Mouse (Mus musculus) heart, postnatal 36 days (tissue): ENCODE data around the gene Derl3. TPM values are rescaled to one million over a fixed set of nuclear protein-coding genes. Genes with fewer than 3 reads are reported as not detected.
A peak's percentile ranks its signal among the peaks of the same experiment; 100 is the strongest.

Experiments
- DNase-seq, 2 experiments: peaks; one replicate each; pipeline ENCODE4 v3.0.0; 2021 to 2022
- intact Hi-C: fragments of 180-260 bp; cut with DNase I; formaldehyde crosslinking; loops from one replicate; pipeline ENCODE4 v1.15.1; 2025
- total RNA-seq, 2 experiments: library from RNA; stranded (reverse); gene quantifications; 2 replicates each; pipeline ENCODE4 v1.2.3; 2021

The Derl3 gene
- total RNA-seq, 2 experiments from 2014 or later: 0.61 to 0.68 TPM

DNA sequence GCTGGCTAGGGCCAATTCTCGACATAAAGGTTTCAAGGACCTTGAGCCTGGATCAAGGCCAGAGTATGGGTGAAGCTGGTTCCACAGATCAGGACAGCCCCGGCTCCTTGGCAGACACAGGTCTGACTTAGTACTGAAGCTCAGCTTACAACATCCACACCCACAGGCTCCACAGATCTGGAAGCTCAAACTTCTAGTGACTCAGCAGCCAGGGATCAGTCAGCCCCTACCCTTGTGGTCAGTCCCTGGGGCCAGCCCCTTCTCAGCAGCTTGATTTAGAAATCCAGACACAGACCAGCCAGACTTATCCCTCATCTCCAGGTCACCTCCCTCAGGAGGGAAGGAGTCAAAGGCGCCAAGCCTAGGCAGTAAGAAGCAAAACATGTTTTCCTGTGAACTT, 5.6 kb downstream of the Derl3 start:
- intact Hi-C loops: loop anchor here (2.0 kb wide), 1 partner anchor 22 kb away; the partner anchor contains the start of gene Smarcb1
- DNase-seq: peak; percentile 52 to 66

DNA sequence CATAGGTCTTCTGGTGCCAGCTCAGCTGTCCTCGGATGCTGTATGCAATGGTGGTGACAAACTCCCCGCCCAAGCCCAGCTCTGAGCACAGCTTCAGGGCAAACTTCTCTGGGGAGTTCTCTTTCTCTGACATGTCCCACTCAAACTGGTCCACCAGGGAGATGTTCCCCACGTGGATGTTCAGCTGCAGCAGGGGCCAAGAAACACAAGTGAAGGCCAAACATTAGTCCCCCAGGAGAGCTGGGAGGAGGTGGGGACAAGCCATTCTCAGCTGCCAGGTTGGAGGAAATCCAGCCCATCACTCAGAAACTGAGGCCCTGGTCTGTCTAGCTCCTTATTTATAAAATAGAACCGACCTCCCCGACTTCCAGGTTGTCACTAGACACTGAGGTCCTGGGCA, 11.2 kb downstream of the Derl3 start:
- DNase-seq: no peak
- intact Hi-C loops: no loop called here

DNA sequence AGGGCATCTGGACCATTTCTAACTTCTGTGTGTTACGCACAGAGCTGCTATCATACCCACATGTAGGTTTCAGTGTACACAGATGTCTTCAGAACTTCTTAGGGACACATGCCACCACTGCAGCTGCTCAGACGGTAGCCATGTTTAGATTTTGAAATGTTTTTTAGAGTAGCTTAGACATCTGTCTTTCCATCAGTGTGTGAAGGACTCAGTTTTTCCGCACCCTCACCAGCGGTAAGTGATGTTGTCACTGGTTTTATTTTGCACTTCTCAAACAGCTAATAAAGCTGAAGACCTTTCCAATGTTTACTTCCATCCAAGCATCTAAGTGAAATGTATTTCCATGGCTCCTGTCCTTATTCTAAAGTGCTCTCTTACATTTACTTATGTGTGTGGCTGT, 13.7 kb downstream of the Derl3 start:
- intact Hi-C loops: no loop called here
- no peak for DNase-seq

DNA sequence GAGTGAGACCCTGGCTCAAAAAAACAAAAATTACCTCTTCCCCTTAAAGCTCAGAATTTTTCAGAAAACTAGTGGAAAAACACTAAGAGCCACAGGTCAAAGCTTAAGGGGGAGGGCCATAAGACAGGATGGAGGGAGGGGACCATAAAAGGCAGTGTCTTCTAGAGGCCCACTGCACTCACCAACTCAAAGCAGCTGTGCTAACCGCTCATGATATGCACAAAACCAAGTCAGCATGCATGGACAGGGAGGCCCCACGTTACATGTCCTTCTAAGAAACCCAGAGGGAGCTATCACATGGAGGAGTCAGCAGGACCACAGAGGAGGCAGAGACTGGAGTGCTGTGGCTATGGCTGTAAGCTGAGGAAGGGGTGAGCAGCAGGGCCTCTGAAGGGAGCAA, 17.5 kb downstream of the Derl3 start:
- no peak for DNase-seq
- intact Hi-C loops: no loop called here

DNA sequence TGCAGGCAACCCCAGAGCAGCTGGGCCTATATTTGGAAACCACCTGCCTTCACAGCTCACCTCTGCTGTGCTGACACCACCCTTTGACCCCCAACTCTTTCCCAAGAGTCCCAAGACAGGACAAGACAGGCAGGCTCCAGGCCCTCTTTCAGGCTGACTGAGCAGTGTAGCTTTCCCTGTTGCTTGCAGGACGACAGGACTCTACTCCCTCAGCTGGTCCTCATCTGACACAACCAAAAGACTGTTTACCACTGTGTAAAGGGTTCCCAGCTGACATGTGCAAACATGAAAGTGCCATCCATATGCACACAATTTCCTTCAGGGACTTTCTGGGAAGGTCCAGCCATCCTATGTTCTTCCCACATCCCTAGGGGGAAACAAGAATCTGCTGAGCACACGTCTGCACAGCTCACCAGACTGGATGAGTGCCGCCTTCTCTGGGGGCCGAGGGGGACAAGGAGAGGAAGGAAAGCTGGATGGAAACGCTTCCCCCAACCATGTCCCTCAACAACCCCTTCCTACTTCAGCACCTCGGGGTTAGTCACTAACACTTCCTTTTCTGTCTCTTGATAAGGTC, 19.9 kb downstream of the Derl3 start:
- no peak for DNase-seq
- intact Hi-C loops: no loop called here

DNA sequence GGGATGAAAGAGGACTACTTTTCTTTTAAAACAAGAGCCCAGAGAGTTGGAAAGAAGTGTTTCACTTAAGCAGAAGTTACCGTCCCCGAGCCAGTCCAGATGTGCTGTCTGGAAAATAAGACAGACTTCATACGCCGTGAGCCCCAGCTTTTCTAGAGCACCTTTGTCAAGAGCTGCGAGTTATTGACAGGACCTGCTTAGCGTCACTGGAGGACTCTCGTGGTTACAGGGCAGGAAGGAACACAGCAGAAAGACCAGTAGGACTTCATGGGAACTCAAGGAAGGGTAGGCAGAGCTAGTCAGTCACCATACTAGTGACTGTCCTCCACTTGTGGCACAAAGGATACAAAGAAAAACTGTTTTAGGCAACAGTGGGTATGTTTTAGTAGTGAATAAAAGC, 22.3 kb downstream of the Derl3 start:
- intact Hi-C loops: loop anchor here (5.0 kb wide), 1 partner anchor 117 kb away; the partner anchor contains the start of gene Zfp280b
- DNase-seq: no peak

DNA sequence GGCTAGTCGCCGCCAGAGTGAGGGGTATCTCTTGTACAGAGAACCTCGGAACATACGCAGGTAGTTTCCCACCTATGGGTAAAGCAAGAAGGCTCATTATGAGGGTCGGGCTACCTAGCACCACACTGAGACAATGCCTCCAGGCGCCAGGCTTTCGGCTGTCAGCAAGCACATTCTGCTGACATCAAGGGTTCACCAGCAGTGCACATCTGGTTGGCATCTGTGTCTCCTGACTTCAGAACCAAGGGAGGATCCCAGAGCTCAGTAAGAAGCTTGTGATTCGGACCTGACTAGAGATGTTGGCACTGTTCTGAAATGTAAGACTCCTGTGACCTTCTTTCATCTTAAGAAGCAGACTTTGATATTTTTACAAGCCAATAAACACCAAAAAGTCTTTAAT, 23.6 kb downstream of the Derl3 start:
- intact Hi-C loops: loop anchor here (5.0 kb wide), 1 partner anchor 115 kb away; the partner anchor contains the start of gene Zfp280b
- DNase-seq: no peak

DNA sequence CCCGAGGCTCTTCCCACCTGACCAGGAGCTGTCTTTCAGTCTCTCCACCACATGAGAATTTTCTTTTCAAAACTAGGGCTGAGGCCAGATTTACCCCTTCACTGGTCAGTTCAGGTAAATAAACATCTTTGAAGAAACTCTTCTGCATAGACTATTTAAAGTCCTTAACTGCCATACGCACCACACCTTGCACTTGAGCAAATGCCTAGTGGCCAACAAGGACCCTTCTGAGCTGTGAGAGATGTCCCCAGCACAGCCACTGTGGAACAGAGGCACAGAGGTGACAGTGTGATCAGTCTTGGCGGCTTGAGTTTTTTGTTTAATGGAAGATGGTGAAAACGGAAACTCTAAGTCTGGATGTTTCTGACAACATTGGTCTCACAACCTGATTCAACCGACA, 25.8 kb downstream of the Derl3 start:
- intact Hi-C loops: loop anchor here (5.0 kb wide), 1 partner anchor 113 kb away; the partner anchor contains the start of gene Zfp280b
- DNase-seq: no peak

DNA sequence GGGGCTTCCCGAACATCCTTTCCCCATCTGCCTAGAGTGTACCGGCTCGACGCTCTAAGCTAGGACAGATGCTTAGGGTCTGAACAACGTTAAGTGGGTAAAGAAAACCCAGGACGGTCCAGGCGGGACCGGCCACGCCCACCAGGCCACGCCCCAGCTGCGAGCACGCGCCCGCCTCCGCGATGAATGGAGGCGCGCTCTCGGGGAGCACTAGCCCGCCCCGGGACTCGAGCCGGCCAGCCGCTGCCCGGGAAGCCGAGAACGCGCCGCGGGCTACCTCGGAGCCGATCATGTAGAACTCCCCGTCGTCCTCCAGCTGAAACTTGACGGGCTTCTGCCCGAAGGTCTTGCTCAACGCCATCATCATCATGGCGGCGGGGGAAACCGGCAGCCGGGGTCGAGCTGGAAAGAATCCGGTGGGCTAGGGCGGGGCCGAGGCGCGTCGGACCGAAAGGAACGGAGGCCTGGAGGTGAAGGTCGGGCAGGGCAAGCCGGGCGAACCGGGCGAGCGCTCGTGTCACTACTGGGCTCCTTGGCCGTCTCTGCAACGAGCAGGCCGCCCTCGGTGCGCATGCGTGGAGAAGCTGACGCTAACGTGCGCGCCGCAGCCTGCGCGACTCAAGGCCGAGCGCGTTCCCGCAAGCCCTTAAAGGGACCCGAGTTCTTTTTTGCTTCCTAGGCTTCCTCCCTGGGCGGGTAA, 28.0 kb downstream of the Derl3 start, which contains the start of gene Smarcb1:
Gene Smarcb1, minus strand, starts transcription at position 592 of the 700 bp plus-strand sequence.
- intact Hi-C loops: loop anchor here (2.0 kb wide), 1 partner anchor 22 kb away; no protein-coding TSS in a partner anchor
- peak; percentile 96 for DNase-seq

DNA sequence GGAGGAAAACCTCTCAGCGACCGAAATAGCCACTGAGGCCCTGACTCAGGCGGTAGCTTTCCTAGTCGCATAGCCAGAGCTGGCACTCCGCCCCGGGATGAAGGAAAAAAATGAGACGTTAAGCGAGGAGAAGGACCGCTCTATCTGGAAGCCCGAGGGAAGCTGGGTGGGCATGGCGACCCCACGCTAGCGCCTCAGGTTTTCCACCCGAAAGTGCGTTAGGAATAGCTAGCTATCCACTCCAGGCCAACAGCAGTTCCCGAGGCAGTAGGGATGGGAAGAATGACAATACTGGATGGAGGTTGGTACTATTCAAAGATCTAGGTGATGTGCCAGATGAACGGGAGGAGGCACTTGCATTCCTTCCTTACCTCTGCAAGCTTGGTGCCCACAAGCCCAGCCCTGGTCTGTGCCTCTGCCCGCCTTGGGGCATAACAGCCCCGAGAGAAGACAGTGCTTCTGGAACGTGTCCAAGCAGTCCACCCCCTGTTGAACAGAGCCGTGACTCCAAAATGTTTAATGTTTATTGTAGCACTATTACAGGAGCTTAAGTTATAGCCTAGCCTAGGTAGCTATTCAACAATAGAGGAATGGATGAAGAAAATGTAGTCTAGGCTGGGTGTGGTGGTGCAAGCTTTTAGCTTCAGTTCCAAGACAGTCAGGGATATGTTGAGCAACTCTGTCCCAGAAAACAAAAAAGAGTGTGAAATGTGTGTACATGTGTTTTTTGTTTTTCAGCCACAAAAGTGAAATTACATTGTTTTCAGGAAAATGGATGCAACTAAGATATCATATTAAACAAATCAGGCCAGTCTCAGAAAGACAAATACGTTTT, 28.7 kb downstream of the Derl3 start:
- DNase-seq: peak in 1 of 2 experiments; percentile 38
- intact Hi-C loops: loop anchor here (2.0 kb wide), 1 partner anchor 23 kb away; no protein-coding TSS in a partner anchor

DNA sequence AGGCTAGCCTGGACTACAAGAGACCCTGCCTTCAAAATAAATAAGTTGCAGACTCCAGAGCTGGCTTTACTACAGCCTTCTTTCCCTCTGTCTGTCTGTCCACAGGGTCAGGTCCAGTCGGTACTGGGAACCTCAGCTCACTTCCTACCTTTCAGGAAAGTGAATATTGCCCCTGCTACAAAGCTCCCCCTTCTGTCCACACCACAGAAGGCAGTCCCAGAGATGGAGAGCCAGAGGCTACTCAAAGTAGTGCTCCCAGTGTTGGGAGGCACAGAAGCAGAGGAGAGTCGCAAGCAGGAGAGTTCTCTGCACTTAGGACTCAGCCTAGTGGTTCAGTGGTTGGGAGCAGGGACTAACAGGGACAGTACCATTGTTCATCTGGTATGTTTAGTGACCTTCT, 31.1 kb downstream of the Derl3 start:
- intact Hi-C loops: no loop called here
- DNase-seq: no peak

DNA sequence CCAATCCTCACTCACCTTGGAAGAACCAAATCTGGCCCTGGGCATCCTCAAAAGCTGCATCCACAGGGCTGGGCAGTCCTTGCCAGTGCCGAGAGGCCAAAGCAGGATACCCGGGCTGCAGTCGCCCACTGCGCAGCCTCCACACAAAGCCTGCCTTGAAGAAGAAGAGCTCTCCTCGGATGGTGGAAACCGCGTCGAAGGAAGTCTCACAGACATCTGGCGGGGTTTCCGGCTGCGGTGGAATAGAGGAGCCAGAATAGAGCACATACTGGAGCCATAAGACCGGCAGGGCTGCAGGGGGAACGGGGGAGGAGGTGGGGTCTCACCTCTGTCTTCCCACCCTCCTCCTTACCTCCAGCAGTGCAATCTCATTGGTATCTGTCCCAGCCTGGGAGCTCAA, 33.2 kb downstream of the Derl3 start:
- no peak for DNase-seq
- intact Hi-C loops: no loop called here

DNA sequence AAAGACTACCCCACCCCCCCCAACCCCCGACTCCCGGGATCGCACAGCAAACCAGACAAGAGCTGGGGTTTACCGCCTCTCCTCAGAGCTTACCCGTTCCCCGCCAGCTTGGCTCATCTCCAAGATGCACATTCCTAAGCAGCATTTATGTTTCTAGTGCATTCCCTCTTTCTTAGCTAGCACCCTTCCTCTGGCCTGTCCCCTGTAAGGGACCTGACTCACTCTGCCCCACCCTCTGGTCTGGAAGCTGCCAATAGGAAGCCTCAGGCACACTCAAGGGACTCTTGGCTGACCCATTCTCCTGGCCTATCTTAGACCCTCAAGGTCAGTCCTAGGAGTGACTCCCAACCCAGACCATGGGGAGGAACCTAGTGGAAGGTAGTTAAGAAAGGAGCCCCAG, 37.1 kb downstream of the Derl3 start:
- intact Hi-C loops: no loop called here
- DNase-seq: no peak

DNA sequence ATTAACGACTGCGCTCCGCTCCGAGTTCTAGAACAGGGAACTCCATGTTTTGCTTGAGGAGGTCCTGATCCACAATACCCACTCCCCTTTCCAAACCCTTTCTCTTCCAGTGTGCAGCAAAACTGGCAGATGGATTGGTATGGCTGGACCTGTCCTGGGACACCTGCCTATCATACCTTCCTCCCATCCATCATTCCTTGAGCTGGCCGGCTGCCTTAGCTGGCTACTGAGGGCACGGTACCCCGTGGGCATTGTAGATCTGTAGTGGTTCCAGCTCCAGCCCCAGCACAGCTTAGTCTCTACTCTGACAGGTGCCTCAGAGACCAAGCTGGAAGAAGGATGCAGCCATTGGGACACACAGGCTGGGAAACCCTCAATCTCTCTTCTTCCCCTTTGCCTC, 38.1 kb downstream of the Derl3 start:
- intact Hi-C loops: no loop called here
- no peak for DNase-seq

DNA sequence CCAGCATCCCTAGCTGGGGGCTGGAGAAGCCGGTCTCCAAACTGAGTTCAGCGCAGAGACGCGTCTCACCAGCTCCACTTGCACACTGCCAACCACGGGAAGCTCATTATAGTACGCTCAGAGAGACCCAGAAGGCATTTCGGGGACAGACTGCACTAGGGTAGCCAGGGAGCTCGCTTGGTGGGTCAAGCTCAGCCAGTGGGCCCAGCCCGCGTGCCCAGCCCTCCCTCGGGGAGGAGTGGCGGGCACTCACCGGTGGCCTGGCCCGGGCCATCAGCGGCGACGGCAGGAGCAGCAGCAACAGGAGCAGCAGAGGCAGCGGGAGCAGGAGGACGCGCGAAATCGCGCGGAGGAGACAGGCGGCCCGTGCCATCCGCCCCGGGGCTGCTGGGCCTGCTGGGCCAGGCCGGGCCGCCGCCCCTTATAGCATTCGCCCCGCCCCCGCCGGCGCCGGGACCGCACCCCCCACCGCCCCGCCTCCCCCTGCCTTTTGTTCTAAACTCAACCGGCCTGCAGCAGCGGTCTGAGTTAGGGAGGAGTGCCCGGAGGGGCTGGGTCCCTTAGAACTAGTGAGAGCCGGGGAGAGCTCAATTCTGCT, 39.0 kb downstream of the Derl3 start:
- intact Hi-C loops: no loop called here
- peak; percentile 72 to 76 for DNase-seq

DNA sequence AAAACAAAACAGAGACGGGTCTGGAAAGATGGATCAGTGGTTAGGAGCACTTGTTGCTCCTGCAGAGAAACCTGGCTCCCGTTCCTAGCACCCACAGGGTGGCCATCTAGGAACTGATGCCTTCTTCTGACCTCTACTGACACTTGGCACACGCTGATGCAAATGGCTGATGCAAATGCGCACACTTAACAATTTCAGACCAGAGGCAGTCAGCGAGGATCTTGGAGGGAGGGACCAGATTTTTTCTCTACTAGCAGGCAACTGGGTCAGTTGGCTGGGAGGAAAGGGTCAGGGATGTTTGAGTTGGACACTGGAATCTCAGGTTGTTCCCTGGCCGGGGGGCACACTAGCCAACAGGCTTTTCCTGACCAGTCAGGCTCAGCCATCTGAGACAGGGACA, 39.7 kb downstream of the Derl3 start, which contains the start of gene Chchd10:
Gene Chchd10, plus strand, starts transcription at position 240 of the 400 bp plus-strand sequence.
- intact Hi-C loops: no loop called here
- no peak for DNase-seq

DNA sequence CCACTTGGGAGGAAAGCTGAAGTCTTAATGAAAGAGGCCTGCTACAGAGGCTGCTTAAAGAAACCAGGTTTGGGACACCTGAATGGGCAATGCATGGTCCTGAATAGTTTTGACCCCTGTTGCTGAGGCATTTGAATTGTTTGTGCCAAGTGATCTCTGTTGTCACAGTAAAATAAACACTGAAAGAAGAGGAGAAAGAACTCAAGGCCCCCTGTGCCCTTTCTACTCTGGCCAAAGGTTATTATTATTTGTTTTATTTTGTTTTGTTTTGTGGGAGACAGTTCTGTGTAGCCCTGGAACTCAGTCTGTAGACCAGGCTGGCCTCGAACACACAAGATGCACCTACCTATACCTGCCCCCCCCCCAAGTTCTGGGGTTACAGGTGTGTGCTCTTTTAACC, 41.8 kb downstream of the Derl3 start:
- intact Hi-C loops: no loop called here
- DNase-seq: no peak

DNA sequence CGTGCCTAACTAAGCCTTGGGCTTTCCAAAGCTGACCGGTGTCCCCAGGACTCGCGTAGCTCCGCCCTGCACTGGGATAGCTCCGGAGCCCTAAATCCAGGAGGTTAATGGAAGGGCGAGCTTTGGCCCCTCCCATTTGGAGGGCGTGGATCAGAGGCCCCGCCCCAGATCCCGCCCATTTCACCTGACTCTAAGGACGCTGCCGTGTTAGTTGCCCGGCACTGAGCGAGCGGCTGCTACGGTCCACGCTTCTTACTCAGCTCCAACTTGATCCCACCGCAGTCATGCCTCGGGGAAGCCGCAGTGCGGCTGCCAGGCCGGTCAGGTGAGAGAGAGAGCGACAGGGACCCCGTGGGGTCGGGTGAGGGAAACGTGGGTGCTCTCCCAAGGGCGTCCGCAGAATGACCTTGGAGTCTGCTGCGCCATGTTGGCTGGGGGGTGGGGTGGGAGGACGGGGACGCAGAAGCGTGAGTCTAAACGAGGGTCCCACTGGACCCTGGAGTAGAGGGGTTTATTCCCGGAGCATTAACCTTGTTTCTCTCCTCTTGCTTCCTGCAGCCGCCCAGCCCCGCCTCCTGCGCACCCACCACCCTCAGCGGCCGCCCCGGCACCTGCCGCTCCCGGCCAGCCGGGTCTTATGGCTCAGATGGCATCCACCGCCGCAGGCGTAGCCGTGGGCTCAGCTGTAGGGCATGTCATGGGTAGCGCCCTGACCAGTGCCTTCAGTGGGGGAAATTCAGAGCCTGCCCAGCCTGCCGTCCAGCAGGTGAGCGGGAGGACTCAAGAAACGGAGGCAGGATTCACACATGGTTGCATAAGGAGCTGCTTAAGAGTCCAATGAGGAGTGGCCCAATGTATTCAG, 42.7 kb downstream of the Derl3 start, which contains the start of gene Mmp11:
Gene Mmp11, minus strand, starts transcription at position 817 of the 862 bp plus-strand sequence.
- peak; percentile 61 to 72 for DNase-seq
- intact Hi-C loops: no loop called here

DNA sequence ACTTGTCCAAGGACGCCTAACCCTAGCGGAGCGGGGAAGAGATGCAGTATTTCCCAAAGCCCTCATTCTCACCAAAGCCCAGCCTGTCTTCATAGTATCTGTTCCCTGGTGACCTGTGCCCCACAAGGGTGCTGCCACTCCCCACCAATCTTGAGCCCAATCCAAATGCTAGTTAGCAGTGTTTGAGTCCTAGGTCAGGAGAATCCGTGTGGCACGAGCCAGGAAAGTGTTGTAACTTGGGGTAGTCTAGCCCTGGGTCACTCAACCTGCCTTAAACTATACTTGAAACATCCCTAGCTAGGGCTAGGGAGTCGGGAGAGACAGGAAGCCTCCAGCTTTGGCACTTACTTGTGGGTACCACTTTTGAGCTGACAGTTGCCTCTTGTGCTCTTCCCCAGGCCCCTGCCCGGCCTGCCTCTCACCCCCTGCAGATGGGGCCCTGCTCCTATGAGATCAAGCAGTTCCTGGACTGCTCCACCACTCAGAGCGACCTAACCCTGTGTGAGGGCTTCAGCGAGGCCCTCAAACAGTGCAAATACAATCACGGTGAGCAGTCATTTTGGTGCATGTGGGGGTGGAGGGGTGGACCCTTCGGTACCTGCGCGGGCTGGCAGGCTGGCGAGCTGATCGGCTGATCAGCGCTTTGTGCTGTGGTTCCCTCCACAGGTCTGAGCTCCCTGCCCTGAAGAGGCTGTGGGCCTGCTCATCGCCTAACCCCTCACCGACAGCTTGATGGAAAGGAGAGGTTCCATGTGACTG, 43.9 kb downstream of the Derl3 start:
- no peak for DNase-seq
- intact Hi-C loops: no loop called here
